Mouse (Mus musculus) G1E-ER4 (cell line): Measurements from ENCODE around the gene Prkcb. TPM values are rescaled to one million over a fixed set of nuclear protein-coding genes. Genes with fewer than 3 reads are reported as not detected.

Experiments used
- GATA1 ChIP-seq: IDR thresholded peaks from one replicate; pipeline ENCODE4 v1.8.0; 2012; ENCODE audit warnings: low read length, inconsistent platforms
- polyA plus RNA-seq: library from polyadenylated mRNA; stranded (reverse); fragments of >175 nt; gene quantifications from 2 replicates; pipeline ENCODE4 v1.2.3, GENCODE M21; 2012

The Prkcb gene
- polyA plus RNA-seq, 1 experiment = not detected

GRCm38 (mm10) chr7:122391382-122391781, 102.8 kb downstream of the Prkcb start:
- TF ChIP-seq GATA1 = no peak

- TF ChIP-seq GATA1 = no peak
Observed at GRCm38 (mm10) chr7:122393964-122394363, 105.4 kb downstream of the Prkcb start.

- no peak for TF ChIP-seq GATA1
Observed at GRCm38 (mm10) chr7:122395159-122395975, 106.8 kb downstream of the Prkcb start.

GRCm38 (mm10) chr7:122395976-122396315, 107.4 kb downstream of the Prkcb start:
- no peak for TF ChIP-seq GATA1

GRCm38 (mm10) chr7:122397699-122398098, 109.1 kb downstream of the Prkcb start:
- no peak for TF ChIP-seq GATA1

- no peak for TF ChIP-seq GATA1
Observed at GRCm38 (mm10) chr7:122402041-122402440, 113.5 kb downstream of the Prkcb start.

GRCm38 (mm10) chr7:122403343-122403742, 114.8 kb downstream of the Prkcb start:
- TF ChIP-seq GATA1 = no peak

GRCm38 (mm10) chr7:122404571-122405393, 116.2 kb downstream of the Prkcb start:
- TF ChIP-seq GATA1 = no peak

- TF ChIP-seq GATA1 = no peak
Observed at GRCm38 (mm10) chr7:122406625-122407024, 118.1 kb downstream of the Prkcb start.

- TF ChIP-seq GATA1 = no peak
Observed at GRCm38 (mm10) chr7:122409945-122410344, 121.4 kb downstream of the Prkcb start.

- TF ChIP-seq GATA1 = no peak
Observed at GRCm38 (mm10) chr7:122410873-122411272, 122.3 kb downstream of the Prkcb start.

- no peak for TF ChIP-seq GATA1
Observed at GRCm38 (mm10) chr7:122413231-122413630, 124.7 kb downstream of the Prkcb start.

GRCm38 (mm10) chr7:122414146-122414545, 125.6 kb downstream of the Prkcb start:
- TF ChIP-seq GATA1 = no peak

- no peak for TF ChIP-seq GATA1
Observed at GRCm38 (mm10) chr7:122414608-122415007, 126.1 kb downstream of the Prkcb start.

- TF ChIP-seq GATA1 = no peak
Observed at GRCm38 (mm10) chr7:122415387-122415786, 126.8 kb downstream of the Prkcb start.

GRCm38 (mm10) chr7:122415904-122416303, 127.4 kb downstream of the Prkcb start:
- TF ChIP-seq GATA1 = no peak

- TF ChIP-seq GATA1 = no peak
Observed at GRCm38 (mm10) chr7:122418551-122418950, 130.0 kb downstream of the Prkcb start.
